Mouse (Mus musculus): ENCODE data around the gene Vps35.

GRCm38 (mm10) chr8:85303531-85303930 lies 3.9 kb upstream of the Vps35 start:
- no peak for TF ChIP-seq CTCF (IDR thresholded peaks at IDR 0.05; ENCODE audit: control insufficient read depth, insufficient read depth, insufficient read length)
- no peak for TF ChIP-seq USF1 (IDR thresholded peaks at IDR 0.05; ENCODE audit: low read depth)

Data from C2C12 (cell line).